Mouse (Mus musculus) kidney, embryonic 15.5 days (tissue): ENCODE results near the gene Foxp1. TPM values are rescaled to one million over a fixed set of nuclear protein-coding genes. Genes with fewer than 3 reads are reported as not detected.

Experiments
- ATAC-seq: fragments of 200-750 bp; cut with Nextera tagmentation; replicated peaks from 2 replicates; pipeline ENCODE4 v1.8.0; 2017; ENCODE audit warnings: moderate TSS enrichment; ENCODE audit not compliant: low FRiP score
- H3K27ac ChIP-seq: fragments of 300-500 bp; sonication (generic); 2 replicates; pipeline ENCODE4 v1.5.1; 2015; ENCODE audit warnings: mild to moderate bottlenecking, inconsistent platforms
- H3K27me3 ChIP-seq: fragments of 300-500 bp; sonication (generic); 2 replicates; pipeline ENCODE4 v1.6.1; 2015; ENCODE audit warnings: inconsistent platforms
- H3K36me3 ChIP-seq: fragments of 300-500 bp; sonication (generic); 2 replicates; pipeline ENCODE4 v1.6.1; 2015; ENCODE audit warnings: inconsistent platforms
- H3K4me1 ChIP-seq: fragments of 300-500 bp; sonication (generic); 2 replicates; pipeline ENCODE4 v1.6.1; 2015; ENCODE audit warnings: inconsistent platforms
- H3K4me2 ChIP-seq: fragments of 300-500 bp; sonication (generic); 2 replicates; pipeline ENCODE4 v1.6.1; 2015; ENCODE audit warnings: moderate library complexity, mild to moderate bottlenecking, inconsistent platforms
- H3K4me3 ChIP-seq: fragments of 300-500 bp; sonication (generic); replicated peaks from 2 replicates; pipeline ENCODE4 v1.5.1; 2015; ENCODE audit warnings: mild to moderate bottlenecking, inconsistent platforms
- H3K9ac ChIP-seq: fragments of 300-500 bp; sonication (generic); 2 replicates; pipeline ENCODE4 v1.6.1; 2015; ENCODE audit warnings: mild to moderate bottlenecking, inconsistent platforms
- H3K9me3 ChIP-seq: fragments of 300-500 bp; sonication (generic); replicated peaks from 2 replicates; pipeline ENCODE4 v1.6.1; 2016; ENCODE audit warnings: inconsistent platforms
- WGBS: fragments of 180-500 bp; shearing (Covaris S2); methylation state at CpG from one replicate; pipeline ENCODE4 v1.1.7; 2015; ENCODE audit warnings: mixed read lengths; 5-methylcytosine and 5-hydroxymethylcytosine counted together
- polyA plus RNA-seq: library from polyadenylated mRNA; unstranded; fragments of >200 nt; fragmentation: Nextera tagmentation; extraction: Ambion mirVana; gene quantifications from 2 replicates; pipeline ENCODE4 v1.2.1, GENCODE M21; 2015

The Foxp1 gene
- polyA plus RNA-seq, 1 experiment from 2014 or later = 50.2 TPM

DNA sequence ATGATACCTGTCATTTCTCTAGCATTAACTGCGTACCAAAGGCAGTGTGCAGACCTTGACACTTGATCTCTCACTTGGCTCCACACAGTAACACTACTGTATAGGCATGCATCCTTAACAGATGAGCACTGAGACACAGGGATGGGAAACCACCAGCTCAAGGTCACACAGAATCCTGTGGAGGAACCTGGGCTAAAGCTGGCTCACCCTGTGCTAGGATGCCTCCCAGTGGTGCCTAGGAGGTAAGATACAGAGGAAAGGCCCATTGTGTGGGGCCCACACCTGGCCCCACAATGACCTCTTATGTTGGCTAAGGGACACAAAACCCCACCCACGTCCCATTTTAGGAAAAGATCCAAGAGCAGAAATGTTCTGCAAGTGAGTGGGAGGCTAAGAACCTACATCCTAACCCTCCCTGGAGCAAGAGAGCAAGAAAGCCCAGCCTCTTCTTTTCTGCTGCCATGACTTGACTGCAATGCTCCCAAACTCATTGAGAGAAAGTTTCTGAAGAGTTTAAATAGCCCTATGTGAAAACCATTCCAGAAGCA lies 69.8 kb downstream of the Foxp1 start:
- H3K9ac ChIP-seq = no peak overlapping the region
- H3K4me3 ChIP-seq = no peak overlapping the region
- 60% methylated on average over 2 of the region's 2 CpGs for WGBS
- H3K36me3 ChIP-seq = peaks cover 6% of the 10 kb centered on the region; the same call in 1 of the 2 replicates
- ATAC-seq = no peak; the same call in 1 of the 2 replicates
- H3K27me3 ChIP-seq = no peaks in the 10 kb centered on the region
- H3K9me3 ChIP-seq = no peaks in the 10 kb centered on the region
- H3K4me2 ChIP-seq = no peak overlapping the region
- H3K27ac ChIP-seq = no peak overlapping the region
- H3K4me1 ChIP-seq = peaks cover 37% of the 10 kb centered on the region

DNA sequence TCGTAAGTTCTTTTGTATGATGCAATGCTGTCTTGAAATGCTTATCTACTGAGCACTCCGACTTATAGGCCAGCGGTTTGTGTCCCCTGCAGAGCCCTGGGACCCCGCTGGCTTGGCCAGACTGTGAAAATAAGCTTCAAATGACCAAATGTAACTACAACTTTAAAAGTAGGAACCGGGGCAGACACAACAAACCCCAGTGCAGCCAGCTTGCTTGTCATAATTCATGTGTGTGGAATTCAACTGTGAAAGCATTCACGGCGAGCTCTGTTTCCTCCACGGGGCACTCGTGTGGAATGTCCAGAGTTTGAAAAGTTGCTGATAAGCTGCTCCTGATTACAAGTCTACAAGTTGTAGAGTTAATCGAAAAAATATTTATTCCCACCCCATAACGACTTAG lies 71.0 kb downstream of the Foxp1 start:
- Histone ChIP-seq H3K9me3 (no peaks in the 10 kb centered on the region), H3K4me3 (no peak overlapping the region), H3K4me1 (peaks cover 40% of the 10 kb centered on the region), H3K27ac (0 out of 2 replicates have a peak overlapping the region, but pooled peaks have one; percentile 4), H3K27me3 (no peaks in the 10 kb centered on the region), H3K4me2 (no peak overlapping the region), H3K36me3 (peaks cover 6% of the 10 kb centered on the region; the same call in 1 of the 2 replicates), H3K9ac (no peak overlapping the region)
- 34% methylated on average over 11 of the region's 11 CpGs for WGBS
- no peak for ATAC-seq

DNA sequence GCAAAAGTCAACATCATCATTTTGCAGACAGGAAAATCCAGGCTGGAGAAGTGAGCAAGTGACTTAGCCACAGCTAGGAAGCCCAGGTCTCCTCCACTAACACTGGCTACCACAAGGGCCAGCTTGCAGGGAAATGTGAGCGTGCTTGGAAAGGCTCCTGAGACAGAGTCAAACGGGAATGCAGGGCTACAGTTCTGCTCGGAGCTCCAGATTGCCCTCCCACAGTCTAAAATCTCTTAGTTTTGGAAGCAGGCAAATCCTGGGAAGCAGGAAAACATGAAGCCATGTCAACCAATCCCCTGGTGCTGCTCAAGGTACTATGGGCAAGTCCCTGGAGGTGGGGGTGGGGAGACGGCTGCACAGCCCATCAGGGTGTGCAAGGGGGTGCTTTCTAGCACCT lies 75.1 kb downstream of the Foxp1 start:
- ATAC-seq = no peak
- no peak overlapping the region for H3K4me3 ChIP-seq

DNA sequence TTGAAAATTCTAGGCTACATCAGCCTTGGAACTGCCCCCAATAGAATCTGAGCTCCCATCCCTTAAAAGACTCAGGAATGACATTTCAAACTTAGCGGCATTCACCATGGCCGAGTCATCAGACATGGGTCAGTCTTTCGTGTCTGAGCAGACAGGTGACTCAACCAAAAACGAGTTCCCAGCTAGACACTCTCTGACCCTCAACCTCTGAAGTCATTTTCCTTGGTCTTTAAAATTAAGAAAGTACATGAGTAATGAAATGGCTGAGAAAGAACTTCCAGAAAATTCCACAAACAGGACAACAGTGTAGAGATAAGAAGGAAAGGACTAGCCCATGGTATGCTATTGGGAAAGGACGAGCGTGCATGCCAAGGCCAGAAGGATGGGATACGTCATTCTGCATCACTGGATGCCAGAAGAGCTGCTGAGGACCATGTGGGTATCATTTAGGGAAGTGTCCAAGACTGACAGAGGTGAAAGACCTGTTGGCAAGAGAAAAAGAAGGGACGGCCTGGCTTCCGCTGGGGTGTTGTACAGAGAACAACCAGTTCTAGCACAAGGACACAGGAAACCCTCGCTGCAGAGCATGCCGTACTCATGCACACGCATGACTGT lies 75.6 kb downstream of the Foxp1 start:
- no peak overlapping the region for H3K9ac ChIP-seq
- WGBS = 89% methylated on average over 12 of the region's 12 CpGs
- no peaks in the 10 kb centered on the region for H3K9me3 ChIP-seq
- no peak for ATAC-seq
- H3K4me3 ChIP-seq = no peak overlapping the region
- H3K36me3 ChIP-seq = no peaks in the 10 kb centered on the region
- H3K4me1 ChIP-seq = peaks cover 25% of the 10 kb centered on the region
- H3K27me3 ChIP-seq = no peaks in the 10 kb centered on the region
- H3K4me2 ChIP-seq = no peak overlapping the region
- no peak overlapping the region for H3K27ac ChIP-seq

More for the DNA sequence above, 75.1 kb downstream of the Foxp1 start:
- WGBS = 74% methylated on average over 4 of the region's 4 CpGs
- H3K4me1 ChIP-seq = peaks cover 29% of the 10 kb centered on the region
- no peak overlapping the region for H3K9ac ChIP-seq
- H3K9me3 ChIP-seq = no peaks in the 10 kb centered on the region
- no peaks in the 10 kb centered on the region for H3K27me3 ChIP-seq
- H3K27ac ChIP-seq = no peak overlapping the region
- H3K36me3 ChIP-seq = no peaks in the 10 kb centered on the region
- no peak overlapping the region for H3K4me2 ChIP-seq

DNA sequence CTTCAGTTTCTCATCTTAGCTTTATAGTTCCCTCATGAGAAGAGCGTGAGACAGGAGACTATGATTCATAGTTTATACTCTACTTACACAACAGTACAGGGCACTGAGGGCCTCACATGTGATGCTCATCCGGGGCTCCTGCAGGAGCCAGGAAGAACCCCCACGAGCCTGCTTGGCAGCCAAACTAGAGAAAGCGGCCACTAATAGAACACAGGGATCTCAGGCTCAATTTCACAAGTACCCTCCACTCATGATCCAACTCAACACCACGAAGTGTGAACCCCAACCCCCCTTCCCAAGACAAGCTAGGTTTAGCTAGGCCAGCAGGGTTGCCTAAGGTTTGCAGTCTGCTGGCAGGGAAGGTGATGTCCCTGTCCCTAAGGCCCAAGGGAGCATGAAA lies 79.1 kb downstream of the Foxp1 start:
- Histone ChIP-seq H3K4me1 (peaks cover 37% of the 10 kb centered on the region), H3K9me3 (no peaks in the 10 kb centered on the region), H3K4me2 (no peak overlapping the region), H3K4me3 (no peak overlapping the region), H3K36me3 (no peaks in the 10 kb centered on the region), H3K9ac (no peak overlapping the region), H3K27ac (no peak overlapping the region), H3K27me3 (no peaks in the 10 kb centered on the region)
- ATAC-seq = no peak
- 83% methylated on average over 5 of the region's 5 CpGs for WGBS

DNA sequence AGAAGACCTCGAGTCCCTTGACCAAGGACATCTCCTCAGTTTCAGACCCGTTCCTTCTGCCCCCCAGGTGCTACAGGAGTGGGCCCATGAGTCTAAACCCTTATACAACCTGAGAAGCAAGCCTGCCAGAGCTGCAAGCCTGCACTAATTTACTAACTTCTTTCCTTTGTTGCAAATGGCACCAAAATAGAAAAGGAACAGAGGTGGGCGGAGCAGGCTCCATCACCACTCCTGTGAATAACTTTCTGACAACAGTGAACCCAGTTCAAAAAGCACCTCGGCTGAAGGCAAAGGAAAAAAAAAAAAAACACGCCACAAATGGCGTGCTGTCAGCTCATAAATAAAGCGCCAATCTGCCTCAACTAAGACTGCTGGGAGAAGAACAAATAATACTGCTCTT lies 81.4 kb downstream of the Foxp1 start:
- Histone ChIP-seq H3K9ac (no peak overlapping the region), H3K36me3 (peaks cover 4% of the 10 kb centered on the region; the same call in 1 of the 2 replicates), H3K4me1 (peaks cover 40% of the 10 kb centered on the region), H3K4me2 (no peak overlapping the region), H3K27me3 (no peaks in the 10 kb centered on the region), H3K9me3 (no peaks in the 10 kb centered on the region), H3K4me3 (no peak overlapping the region), H3K27ac (0 out of 2 replicates have a peak overlapping the region, but pooled peaks have one; percentile 2)
- WGBS = 39% methylated on average over 7 of the region's 7 CpGs
- ATAC-seq = no peak

DNA sequence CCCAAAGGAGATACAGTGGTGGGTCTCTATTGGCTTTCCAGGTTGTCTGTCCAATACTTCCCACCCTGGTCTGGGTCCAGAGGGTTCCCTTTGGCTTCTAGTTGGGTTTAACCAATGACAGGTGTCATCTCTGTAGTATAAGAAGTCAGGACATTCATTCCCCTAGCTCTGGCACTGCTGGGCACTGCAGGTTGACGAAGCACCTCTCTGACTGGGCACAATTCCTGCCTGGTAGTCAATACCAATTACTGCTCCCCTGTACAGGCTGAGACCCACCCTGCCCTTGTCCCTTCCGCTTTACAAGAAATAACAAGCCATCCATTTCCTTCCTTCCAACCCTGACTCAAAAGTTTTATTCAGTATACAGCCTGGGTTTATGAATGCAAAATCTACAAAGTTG lies 81.9 kb downstream of the Foxp1 start:
- no peak for ATAC-seq
- Histone ChIP-seq H3K4me3 (no peak overlapping the region), H3K27me3 (no peaks in the 10 kb centered on the region), H3K9ac (no peak overlapping the region), H3K27ac (peak overlapping the region; percentile 84), H3K4me2 (no peak overlapping the region), H3K4me1 (peaks cover 40% of the 10 kb centered on the region), H3K36me3 (peaks cover 4% of the 10 kb centered on the region; the same call in 1 of the 2 replicates), H3K9me3 (no peaks in the 10 kb centered on the region)
- 81% methylated on average over 2 of the region's 2 CpGs for WGBS

DNA sequence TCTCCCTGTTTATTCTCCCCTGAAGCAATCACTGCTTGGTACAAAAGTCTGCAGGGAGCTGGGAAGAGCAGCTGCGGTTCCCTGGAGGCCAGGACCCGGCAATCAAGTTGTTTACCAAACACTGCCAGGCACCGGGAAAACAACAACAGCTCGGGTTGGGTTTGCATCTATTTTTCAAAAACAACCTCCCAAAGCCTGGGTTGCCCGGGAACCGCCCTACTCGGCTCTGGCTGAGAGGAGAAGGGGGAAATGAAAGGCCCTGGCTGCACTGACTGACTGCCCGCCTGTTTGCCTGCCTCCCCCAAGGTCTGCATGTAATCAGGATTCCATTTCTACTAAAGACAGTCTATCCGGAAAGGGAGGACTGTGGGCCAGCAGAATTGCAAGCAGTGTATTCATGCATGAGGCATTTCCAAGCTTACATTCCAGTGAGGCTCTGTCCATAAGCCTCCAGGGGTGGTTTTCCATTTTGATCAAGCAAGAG lies 82.6 kb downstream of the Foxp1 start:
- H3K36me3 ChIP-seq = peaks cover 8% of the 10 kb centered on the region
- no peak overlapping the region for H3K9ac ChIP-seq
- H3K4me2 ChIP-seq = peak overlapping the region; percentile 45
- peaks cover 40% of the 10 kb centered on the region for H3K4me1 ChIP-seq
- peak; percentile 79 for ATAC-seq
- 3% methylated on average over 9 of the region's 9 CpGs for WGBS
- H3K27me3 ChIP-seq = no peaks in the 10 kb centered on the region
- H3K27ac ChIP-seq = peak overlapping the region; percentile 84
- H3K9me3 ChIP-seq = no peaks in the 10 kb centered on the region
- H3K4me3 ChIP-seq = no peak overlapping the region

DNA sequence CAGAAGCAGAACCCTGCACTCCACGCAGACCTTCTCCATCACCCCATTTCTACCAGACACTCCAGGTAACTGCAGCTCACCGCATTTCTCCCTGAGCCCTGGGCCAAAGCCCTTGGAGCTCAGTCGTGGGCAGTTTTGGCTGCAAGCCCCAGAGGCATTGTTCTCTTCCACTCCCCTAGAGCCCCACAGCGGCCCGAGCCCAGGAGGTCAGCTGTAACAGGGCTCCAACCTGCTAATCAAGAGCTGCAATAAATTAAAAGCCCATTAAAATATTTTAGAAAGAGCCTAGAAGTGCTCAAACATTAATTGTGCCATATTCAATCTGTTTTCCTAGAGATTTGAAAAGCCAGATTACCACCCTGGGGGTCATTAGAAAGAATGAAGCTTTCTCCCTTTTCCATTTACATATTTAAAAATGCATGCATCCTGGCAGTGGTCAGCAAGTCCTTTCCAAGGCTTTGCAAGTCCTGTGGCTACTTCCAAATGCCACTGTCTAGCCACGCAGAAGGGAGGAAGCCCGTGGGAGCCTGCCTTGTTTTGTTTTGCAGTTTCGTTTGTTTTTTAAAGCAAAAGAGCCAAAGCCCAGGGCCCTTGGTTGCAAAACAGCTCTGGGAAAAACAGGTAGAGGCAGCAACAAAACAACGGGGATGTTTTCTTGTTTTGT lies 83.2 kb downstream of the Foxp1 start:
- 9% methylated on average over 9 of the region's 9 CpGs for WGBS

DNA sequence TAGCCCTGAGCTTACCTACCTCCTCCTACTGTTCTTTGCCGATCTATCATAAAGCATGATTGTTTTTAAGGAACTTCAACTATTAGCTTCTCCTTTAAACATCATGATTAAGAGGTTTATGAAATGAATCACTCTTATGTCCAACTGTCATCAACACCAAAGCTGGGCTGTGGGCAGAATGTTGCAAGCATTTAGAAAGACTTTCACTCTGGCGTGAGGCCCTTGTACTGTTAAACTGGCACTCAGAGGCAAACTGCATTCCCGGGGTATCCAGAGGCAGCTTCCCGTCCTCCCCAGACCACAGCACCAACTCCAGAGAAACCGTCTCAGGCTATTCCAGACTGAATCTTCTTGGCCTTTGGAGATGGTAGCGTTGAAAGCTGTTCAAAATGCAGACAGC lies 86.2 kb downstream of the Foxp1 start:
- no peak for ATAC-seq
- Histone ChIP-seq H3K4me1 (peaks cover 37% of the 10 kb centered on the region), H3K4me2 (no peak overlapping the region), H3K9me3 (no peaks in the 10 kb centered on the region), H3K9ac (no peak overlapping the region), H3K36me3 (peaks cover 29% of the 10 kb centered on the region), H3K4me3 (no peak overlapping the region), H3K27me3 (no peaks in the 10 kb centered on the region), H3K27ac (no peak overlapping the region)
- WGBS = 92% methylated on average over 6 of the region's 6 CpGs

More for the DNA sequence above, 83.2 kb downstream of the Foxp1 start:
- Histone ChIP-seq H3K27me3 (no peaks in the 10 kb centered on the region), H3K9ac (no peak overlapping the region), H3K27ac (peak overlapping the region; percentile 84), H3K4me2 (peak overlapping the region; percentile 45), H3K4me3 (no peak overlapping the region), H3K36me3 (peaks cover 14% of the 10 kb centered on the region), H3K9me3 (no peaks in the 10 kb centered on the region), H3K4me1 (peaks cover 40% of the 10 kb centered on the region)
- no peak for ATAC-seq

DNA sequence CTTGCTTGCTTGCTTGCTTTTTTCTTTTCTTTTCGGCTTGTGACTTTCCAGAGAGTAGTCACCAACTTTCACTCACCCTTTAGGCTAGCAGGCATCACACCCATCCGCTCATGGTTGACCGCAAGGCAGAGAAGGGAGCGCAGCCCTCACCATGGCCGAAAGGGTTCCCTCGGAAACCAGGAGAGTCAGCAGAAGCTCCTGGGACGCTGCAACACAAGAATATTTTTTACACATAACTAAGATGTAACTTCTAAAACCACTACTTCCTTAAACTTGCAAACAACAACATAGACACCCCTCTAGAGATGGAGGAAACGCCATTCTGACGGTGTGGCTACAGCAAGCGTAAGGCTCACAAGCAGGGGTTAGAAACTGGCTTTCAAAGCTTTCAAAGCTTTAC lies 87.4 kb downstream of the Foxp1 start:
- Histone ChIP-seq H3K4me3 (no peak overlapping the region), H3K9ac (no peak overlapping the region), H3K27ac (no peak overlapping the region), H3K27me3 (no peaks in the 10 kb centered on the region), H3K9me3 (no peaks in the 10 kb centered on the region), H3K36me3 (peaks cover 29% of the 10 kb centered on the region), H3K4me2 (no peak overlapping the region), H3K4me1 (peaks cover 24% of the 10 kb centered on the region)
- no peak for ATAC-seq
- WGBS = 96% methylated on average over 10 of the region's 10 CpGs

DNA sequence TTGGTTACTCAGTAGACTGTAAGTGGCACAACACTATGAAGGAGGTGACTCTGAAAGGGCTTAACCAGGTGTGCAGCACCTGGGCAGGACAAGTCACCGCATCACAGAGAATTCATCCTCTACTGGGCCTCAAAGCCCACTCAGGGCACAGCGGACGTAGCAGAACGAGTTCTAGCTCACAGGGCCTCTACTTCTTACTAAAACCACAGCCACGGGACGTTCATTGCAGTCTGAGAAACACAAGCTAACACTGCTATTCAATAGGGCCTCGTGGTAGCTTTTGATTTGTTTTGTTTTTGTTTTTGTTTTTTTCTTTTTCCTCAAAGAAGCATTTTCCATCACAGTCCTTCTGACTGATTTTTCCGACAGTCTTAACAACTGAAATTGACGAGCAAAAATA lies 89.5 kb downstream of the Foxp1 start:
- Histone ChIP-seq H3K9me3 (no peaks in the 10 kb centered on the region), H3K4me2 (no peak overlapping the region), H3K27me3 (no peaks in the 10 kb centered on the region), H3K4me3 (no peak overlapping the region), H3K9ac (no peak overlapping the region), H3K27ac (no peak overlapping the region), H3K4me1 (peaks cover 8% of the 10 kb centered on the region), H3K36me3 (peaks cover 29% of the 10 kb centered on the region)
- ATAC-seq = no peak
- WGBS = 90% methylated on average over 9 of the region's 9 CpGs
